Mouse (Mus musculus) testis, adult 2 months (tissue): Measurements from ENCODE around the gene Auh.

Source experiments
- CTCF ChIP-seq: fragments of 200-500 bp; IDR thresholded peaks from 2 replicates; pipeline ENCODE4 v1.5.1; 2012; ENCODE audit warnings: low read depth, mild to moderate bottlenecking, inconsistent platforms, low read length, moderate library complexity; ENCODE audit not compliant: control insufficient read depth, insufficient read depth, insufficient replicate concordance
- POLR2A ChIP-seq: fragments of 200-500 bp; IDR thresholded peaks from 2 replicates; pipeline ENCODE4 v1.6.1; 2012; ENCODE audit warnings: low read depth, mild to moderate bottlenecking, inconsistent platforms, low read length, moderate library complexity; ENCODE audit not compliant: control insufficient read depth

DNA sequence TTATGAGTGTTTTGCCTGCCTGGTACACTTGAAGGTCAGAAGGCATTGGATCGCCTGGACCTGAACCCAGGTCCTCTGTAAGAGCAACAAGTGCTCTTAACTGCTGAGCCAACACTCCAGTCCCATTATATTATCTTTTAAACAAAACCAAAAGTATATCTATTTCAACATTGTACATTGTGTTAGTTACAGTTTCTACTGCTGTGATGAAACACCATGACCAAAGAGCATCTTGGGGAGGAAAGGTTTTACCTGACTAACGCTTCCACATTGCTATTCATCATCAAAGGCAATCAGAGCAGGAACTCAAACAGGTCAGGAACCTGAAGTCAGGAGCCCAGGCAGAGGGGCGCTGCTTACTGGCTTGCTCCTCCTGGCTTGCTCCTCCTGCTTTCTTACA is 43.1 kb upstream of the Auh start:
- no peak for TF ChIP-seq POLR2A
- TF ChIP-seq CTCF: no peak
